Mouse (Mus musculus): ENCODE data around the gene Abhd5. TPM values are rescaled to one million over a fixed set of nuclear protein-coding genes. Genes with fewer than 3 reads are reported as not detected.

The Abhd5 gene
- total RNA-seq, 2 experiments from 2014 or later = 15.6 to 17.2 TPM

- no peak for DNase-seq (ENCODE audit: low spot score in 2 of 2)
Measured at GRCm38 (mm10) chr9:122410437-122411175, 59.2 kb downstream of the Abhd5 start.

DNA sequence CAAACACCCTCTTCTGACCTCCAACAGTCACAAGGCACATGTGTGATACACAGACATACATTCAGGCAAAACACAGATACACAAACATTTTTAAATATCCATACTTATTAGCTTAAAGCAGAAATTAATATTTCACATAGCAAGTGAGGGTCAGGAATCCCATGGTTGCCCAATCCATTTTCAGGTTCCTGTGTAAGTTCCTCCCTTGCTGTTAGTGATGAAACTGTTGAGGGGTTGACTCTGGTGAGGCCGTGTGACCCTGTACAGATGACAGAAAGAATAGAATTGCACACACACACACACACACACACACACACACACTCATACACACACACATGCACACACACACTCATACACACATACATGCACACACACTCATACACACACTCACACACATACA, 63.2 kb downstream of the Abhd5 start:
- DNase-seq (ENCODE audit: low spot score in 2 of 2) = no peak

- no peak for DNase-seq (ENCODE audit: low spot score in 2 of 2)
Measured at GRCm38 (mm10) chr9:122415056-122415775, 63.8 kb downstream of the Abhd5 start.

DNA sequence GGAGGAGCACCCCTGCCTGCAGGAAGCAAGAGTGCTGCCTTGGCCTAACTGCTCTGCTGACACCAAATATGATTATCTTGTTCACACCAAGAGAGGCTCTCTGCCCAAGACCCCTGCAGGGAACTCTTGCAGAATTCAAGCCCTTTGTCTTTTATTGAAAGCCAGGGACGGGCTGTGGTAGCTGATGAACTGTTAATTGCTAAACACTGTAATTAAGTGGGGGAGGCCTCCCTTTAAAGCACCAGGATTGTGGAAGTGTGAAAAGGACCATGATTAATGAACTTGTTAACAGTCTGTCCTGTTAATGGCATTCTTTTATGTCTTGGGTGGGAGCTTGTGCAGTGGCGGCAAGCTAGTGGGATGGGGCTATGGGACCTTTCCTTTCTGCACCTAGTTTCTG, 65.2 kb downstream of the Abhd5 start:
- DNase-seq (ENCODE audit: low spot score in 2 of 2) = no peak

DNA sequence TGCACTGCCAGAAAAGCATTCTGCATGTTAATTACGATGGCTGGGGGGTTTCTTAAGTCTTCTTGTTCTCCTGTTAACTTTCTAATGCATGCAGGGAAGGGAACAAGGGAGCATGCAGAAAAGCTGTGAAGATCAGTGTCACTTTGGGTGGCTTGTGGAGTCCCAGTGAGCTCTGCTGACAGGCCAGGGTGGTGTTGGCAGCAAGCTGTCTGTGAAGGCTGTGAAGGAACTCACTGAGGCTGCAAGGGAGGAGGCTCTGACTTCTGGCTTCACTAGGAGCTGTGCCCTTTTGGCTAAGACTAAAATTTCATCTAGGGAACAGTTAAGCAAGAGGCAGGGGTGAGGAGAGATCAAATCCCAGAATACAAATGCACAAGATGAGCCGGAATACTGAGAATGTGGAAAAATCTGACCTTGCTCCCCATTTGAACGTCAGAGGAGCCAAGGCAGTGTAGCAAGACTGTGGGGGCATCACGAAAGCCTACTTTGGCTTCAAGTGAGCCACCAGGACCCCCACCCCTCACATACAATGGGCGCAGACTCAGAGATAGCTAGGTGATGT, 68.9 kb downstream of the Abhd5 start:
- no peak for DNase-seq (ENCODE audit: low spot score in 2 of 2)

DNA sequence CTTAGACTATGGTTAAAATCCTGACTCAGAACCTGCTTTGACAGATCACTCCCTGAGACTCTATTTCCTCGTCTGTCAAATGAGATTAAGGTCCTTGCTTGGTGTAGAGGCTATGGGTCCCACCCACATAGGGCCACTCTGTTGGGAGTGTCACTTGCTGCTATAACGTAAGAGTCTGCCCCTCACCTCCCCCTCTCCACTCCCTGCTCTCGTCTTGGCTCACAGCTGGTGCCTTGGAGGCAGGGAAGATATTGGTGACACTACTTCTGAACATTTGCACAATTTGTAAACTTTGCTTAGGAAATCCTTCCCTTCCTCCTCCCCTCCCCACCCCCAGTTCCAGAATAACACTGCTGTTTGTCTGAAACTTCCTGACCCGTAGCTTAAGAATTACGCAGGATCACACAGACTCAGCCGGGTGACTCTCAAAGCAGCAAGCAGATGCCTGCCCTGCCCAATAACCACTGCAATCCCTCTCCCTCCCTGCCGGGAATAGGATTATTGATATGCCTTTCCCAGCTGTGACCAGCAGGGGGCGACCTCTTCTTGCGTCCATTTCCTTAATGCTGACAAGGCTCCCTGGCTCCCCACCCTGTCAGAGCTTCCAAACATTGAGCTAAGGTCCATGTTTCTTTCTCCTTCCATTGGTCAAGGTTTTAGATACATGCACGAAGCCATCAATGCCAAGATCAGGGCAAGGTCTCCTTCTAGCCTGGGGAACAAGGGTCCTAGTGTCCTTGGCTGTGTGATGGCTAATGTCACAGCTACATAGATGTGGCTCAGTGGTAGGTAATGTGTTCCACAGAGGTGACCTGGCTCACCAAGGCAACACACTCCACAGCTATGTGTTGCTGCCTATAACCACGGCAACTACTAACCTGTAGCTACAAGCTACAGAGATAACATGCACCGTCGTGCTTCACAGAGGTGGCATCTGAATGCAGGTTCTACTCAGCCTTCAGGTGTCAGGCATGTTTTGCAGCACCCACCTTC, 69.7 kb downstream of the Abhd5 start:
- peak; percentile 73 to 93 for DNase-seq (ENCODE audit: low spot score in 2 of 2)

DNA sequence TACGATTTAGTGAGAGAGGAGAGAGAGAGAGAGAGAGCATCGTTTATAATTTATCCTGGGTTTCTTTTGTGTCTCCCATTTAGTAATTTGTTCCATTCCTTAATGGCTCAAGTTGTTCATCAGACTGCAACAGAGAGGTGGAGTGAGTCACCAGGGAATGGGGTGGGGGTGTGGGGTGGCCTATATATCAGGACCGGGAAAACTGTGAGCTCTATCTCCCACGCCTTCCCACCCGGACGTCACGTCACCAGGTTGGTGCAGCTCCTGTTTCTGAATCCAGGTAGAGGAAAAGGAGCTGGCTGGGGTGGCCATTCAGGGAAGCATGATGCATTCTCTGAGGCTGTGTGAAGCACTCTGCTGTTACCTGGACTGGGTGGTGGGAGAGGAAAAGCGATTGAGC, 70.5 kb downstream of the Abhd5 start:
- peak in 1 of 2 experiments; percentile 32 for DNase-seq (ENCODE audit: low spot score in 2 of 2)

DNA sequence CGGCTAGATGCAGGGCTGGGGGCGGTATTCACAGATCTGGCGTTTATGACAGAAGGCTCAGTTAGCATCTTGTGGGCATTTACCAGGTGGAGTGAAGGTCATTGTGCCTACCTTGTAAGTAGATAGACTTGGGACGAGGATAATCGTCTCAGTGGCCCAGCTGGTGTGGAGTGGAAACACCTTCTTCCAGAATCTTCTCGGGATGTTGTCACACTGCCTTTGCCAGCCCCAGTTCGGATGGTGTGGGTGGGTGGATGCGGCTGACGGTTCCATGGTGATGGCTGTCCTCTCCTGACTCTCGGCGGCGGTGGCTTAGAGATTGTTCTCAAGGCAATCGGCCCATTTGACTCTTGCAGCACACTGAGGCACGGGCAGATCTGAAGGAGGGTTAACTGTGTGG, 71.3 kb downstream of the Abhd5 start:
- DNase-seq (ENCODE audit: low spot score in 2 of 2) = peak; percentile 45 to 62

GRCm38 (mm10) chr9:122423146-122423545, 71.7 kb downstream of the Abhd5 start:
- no peak for DNase-seq (ENCODE audit: low spot score in 2 of 2)

GRCm38 (mm10) chr9:122424941-122425608, 73.7 kb downstream of the Abhd5 start:
- no peak for DNase-seq (ENCODE audit: low spot score in 2 of 2)

DNA sequence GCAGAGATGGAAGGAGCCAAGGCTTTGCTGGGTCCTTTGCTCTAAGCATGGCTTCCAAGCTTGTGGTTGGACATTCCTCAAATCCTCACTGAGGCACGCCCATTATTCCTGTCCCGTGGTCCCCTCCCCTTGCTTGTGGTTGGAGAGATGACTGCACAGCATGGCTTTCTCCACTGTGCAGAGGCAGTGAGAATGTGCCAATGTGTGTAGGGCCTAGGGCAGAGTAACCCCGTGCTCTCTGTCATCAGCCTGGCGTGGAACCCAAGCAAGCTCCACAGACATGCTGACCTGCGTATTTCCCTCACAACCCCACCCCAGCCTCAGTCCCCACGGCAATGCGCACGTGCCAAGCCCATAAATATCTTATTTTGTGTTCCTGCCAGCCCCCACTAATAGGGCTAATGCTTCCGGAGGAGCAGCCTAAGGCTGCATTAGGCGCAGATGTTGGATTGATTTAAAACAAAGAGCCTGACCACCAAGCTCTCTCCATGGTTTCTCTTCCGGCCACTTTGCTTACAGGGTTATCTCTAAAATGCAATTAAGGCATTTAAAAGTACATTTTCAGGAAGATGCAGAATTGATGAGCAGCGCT, 77.7 kb downstream of the Abhd5 start:
- no peak for DNase-seq (ENCODE audit: low spot score in 2 of 2)

DNA sequence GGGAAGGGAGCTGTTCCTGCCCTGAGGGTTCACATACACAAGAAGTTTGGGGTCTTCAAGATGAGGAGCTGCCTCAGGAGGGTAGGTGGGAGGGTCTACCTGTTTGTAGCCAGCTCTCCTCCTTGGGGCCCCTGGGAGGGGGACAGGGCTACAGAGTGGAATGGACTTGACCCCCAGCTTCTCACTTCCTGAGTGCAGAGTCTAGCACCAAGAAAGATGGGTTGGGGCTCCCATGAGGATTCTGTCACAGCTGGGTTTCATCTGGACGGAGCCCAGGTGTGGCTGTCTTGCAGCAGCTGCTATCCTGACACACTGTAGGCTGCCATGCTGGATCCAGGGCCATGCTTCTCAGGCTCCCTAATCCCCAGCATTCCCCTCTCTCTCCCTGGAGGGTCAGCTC, 78.3 kb downstream of the Abhd5 start:
- DNase-seq (ENCODE audit: low spot score in 2 of 2) = no peak

Other genes with a start within 250 kb of the Abhd5 start
- gene Snrk, start 234.3 kb upstream of the Abhd5 start, total RNA-seq (2021) = 100 to 1,000 TPM; 105 to 116 TPM
- gene Ano10, start 57.2 kb upstream of the Abhd5 start, total RNA-seq (2021) = 10 to 100 TPM; 23.8 to 26.4 TPM

Measured in layer of hippocampus, adult 18-20 months (tissue).